Mouse (Mus musculus) ovary, postnatal 36 days (tissue): ENCODE data around the gene Ifi207.
"Not testable (repeated sequence)": the region's sequence is repeated elsewhere in the genome, so short reads cannot be mapped to it uniquely, and the experiment has no call there.

Experiments used
- DNase-seq: peaks from one replicate; pipeline ENCODE4 v3.0.0; 2022; ENCODE audit warnings: low spot score, mixed read lengths

Gene Ifi207

DNA sequence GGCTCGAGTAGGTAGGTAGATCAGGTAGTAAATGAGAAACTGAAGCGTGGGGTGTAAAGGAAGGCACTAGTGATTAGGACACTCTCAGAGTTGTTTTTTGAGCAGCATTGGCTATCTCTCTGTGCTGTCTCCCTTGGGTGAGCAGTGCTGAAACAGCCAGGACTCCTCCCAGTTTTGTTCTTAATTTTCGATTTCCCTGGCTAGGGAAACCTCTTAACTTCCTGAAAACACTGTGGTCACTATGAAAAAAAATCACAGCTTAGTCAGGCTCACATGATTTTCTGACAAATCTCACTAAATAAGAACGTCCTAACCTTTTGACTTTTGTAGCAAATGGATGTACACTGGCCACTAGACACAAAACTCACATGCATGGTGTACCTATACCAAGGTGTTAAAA is at the start of gene Ifi207:
Ifi207 (minus strand) TSS at position 92 of the 400 bp plus-strand sequence.
- no peak for DNase-seq

DNA sequence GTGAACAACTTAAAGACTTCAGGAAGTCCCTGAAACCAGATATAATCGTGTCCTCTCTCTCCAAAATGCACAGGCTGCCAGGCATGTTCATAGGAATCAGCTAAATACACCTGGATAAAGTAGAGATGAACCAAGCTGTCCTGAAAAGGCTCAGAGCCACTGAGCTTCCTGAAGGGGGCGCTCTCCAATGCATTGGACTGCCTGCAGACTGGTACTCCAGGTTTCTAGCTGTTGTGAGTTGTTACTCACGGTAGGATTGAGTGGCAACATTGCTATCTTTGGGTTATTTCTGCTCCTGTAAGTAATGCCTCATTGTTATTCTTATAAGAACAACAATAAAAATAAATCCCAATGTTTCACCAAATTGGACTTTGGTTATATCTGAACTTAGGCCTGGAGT is 31.9 kb upstream of the Ifi207 start:
- DNase-seq, result not testable (repeated sequence)

DNA sequence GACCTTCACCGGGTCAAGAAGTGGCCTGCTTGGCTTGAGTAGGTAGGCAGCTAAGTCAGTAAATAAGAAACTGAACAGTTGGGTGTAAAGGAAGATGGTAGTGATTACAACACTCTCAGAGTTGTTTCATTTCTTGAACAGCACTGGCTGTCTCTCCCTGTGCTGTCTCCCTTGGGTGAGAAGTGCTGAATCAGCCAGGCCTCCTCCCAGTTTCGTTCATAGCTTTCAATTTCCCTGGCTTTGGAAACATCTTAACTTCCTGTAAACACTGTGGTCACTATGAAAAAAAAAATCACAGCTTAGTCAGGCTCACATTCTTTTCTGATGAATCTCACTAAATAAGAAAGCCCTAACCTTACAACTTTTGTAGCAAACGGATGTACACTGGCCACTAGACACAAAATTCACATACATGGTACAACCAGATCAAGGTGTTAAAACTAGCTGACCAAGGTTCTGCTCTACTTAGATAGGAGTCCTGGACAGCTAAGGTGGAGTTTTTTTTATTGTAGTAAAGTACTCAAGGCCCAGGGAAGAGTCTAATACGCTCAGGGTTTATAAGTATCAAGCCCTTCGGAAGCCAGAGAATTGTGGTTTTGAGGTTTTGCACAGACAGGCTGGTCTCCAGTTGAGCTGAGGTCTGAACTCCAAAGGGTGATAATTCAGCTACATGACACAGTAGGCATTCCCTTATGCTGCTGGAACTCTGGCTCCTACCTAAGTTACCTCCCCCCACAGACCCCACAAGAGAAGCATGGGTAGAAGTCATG is 25.5 kb upstream of the Ifi207 start, which contains the start of gene Ifi204:
Ifi204 (minus strand) TSS at position 96 of the 770 bp plus-strand sequence.
- DNase-seq, result not testable (repeated sequence)

DNA sequence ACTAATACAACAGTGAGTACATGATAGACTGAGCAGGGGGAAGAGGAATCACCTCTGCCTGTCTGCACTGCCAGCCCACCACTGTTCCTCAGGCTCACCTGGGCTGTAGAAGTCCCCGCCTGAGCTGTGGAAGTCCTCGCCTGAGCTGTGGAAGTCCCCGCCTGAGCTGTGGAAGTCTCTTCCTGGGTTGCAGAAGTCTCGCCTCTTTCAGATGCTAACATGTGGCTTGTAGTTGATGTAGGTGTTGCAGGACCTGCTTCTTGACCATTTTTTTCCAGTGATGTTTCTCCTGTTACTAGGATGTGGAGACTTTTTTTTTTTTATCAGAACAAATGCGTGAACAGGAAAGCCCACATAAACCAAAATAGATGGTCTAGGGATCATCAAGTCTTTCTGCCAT is 18.5 kb upstream of the Ifi207 start:
- DNase-seq, result not testable (repeated sequence)

DNA sequence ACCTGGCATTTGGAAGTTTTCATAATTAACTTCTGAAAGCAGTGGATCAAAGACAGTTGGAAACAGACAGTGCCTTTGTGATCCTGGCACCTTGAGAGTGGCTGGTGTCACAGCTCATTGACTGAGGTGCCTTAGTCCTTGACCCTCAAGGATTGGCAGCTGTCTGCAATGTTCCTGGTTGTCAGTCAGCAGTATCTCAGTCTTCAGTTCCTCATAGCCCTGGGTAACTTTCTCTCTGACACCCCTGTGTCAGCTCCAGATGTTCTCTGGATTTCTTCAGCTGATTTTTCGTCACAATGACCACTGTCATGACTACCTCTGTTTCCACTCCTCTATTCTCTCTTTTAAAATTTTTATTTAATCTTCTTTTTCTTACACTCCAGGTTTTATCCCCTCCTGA is 715 bp upstream of the Ifi207 start:
- DNase-seq, result no peak

DNA sequence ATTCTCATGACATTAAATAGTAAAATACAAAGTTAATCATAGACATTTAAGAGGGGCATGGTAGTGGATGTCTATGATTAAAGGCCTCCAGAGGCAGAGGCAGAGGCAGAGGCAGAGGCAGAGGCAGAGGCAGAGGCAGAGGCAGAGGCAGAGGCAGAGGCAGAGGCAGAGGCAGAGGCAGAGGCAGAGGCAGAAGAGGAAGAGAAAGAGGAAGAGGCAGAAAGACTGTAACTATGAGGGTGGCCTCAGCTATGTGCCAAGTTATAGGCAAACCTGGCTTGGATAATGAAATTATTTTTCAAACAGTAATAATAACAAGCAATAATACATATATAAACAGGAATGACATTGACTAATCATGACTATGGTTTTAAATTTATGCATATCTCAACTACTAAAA is 1.0 kb downstream of the Ifi207 start:
- no peak for DNase-seq

DNA sequence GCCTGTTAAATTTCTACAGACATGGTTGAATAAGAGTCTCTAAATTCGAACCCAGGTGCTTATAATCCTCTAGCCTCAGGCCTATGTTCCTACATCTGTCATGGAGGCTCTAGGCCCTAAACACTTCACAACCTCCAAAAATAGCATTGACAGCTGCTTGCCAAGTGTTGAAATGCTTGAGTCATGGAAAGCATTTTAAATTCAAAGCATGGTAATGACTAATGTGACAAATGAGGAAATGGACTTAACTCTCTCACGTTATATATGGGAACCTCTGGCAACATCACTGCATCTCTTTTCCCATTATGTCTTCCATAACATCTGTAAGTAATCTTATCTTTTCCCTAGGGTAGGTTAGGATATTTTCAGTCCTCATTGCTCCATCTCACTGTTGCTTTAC is 4.6 kb downstream of the Ifi207 start:
- no peak for DNase-seq

DNA sequence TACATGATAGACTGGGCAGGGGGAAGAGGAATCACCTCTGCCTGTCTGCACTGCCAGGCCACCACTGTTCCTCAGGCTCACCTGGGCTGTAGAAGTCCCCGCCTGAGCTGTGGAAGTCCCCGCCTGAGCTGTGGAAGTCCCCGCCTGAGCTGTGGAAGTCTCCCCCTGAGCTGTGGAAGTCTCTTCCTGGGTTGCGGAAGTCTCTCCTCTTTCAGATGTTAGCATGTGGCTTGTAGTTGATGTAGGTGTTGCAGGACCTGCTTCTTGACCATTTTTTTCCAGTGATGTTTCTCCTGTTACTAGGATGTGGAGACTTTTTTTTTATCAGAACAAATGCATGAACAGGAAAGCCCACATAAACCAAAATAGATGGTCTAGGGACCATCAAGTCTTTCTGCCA is 6.5 kb downstream of the Ifi207 start:
- DNase-seq, result not testable (repeated sequence)

DNA sequence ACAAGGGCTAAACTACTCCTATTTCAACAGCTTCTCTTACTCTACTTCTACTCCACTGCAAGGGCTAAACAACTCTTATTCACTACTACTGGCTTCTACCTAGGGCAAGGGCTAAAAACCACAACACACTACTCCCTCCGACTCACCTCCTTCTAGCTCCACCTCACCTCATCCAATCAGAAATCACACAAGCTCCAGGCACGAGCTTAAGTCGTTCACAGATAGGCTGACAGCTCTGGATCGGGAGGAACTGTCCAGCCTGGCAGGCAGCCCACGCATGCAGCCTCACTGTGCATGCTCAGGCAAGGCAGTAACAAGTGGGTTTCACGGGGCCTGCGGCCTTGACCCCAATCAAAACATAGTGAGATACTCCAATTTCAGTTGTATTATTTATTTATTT is 8.3 kb downstream of the Ifi207 start:
- peak; percentile 41 for DNase-seq

DNA sequence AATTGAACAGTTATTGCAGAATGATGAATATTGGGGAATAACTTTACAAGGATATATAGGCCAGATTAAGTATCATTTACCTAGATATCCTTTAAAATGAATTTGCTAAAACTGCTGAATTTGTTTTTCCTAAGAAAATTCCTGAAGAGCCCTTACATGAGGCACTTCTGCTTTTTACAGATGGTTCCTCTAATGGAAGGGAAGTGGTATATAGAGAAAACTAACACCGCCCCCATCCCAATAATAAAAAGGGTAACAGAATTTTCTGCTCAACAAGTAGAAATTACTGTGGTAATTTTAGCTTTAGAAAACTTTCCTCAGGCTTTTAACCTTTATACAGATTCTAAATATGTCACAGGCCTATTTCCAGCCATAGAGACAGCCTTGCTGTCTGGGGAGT is 47.3 kb downstream of the Ifi207 start:
- DNase-seq, result no peak

DNA sequence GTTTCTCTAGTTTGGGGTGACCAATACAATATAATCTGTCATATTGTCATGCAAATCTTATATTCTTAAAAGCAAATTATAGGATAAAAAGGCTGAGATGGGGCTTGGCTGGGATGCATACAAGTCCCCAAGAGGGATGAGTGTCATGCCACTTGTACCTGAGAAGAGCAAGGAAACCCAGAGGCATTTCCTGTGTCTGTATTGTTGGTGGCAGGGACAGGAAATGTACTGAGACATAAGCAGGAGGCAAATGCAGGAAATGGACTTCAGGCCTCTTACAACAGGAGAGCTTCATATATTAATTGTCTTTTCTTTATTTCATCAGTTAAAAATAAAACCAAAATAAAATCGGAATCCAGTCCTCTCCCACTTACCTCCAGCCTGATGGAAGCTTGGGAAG is 62.9 kb downstream of the Ifi207 start:
- not testable (repeated sequence) for DNase-seq

DNA sequence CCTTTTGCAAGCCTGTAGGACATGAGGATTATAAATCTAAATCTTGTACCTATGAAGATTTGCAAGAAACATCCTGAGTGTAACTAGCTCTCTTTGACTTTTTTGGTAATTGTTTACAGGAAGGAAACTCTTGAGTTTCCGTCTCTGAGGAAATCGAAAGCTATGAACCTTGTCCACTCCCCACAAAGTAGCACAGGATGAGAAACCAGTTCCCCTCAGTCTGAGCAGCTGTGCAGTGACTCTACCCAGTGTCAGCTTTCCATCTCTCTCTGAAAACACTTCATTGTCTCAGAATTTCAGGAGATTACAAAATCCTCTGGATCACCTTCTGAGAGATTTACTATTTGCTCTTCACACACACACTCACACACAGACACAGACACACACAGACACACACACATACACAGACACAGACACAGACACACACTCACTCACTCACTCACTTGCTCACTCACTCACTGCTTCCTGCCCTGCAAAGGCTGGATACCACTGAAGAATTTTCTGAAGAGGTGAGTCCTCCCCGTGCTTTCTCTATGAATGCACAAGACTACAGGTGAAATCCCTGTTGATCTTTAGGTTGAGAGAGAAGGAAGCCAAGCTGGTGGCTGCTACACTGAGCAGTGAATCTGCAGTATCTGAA is 68.0 kb downstream of the Ifi207 start, which contains the start of gene Ifi208:
Ifi208 (plus strand) TSS at position 218 of the 640 bp plus-strand sequence.
- DNase-seq, result not testable (repeated sequence)
